Mouse (Mus musculus): ENCODE results near the gene Ppm1h. TPM values are rescaled to one million over a fixed set of nuclear protein-coding genes. Genes with fewer than 3 reads are reported as not detected.

Ppm1h gene
- total RNA-seq, 2 experiments from 2014 or later = 2.9 to 14.8 TPM

GRCm38 (mm10) chr10:122800003-122800731 is 121.6 kb downstream of the Ppm1h start:
- ATAC-seq (replicated peaks; ENCODE audit: low FRiP score, poor library complexity, severe bottlenecking) = no peak

- ATAC-seq (replicated peaks; ENCODE audit: low FRiP score, poor library complexity, severe bottlenecking) = no peak
Observed at GRCm38 (mm10) chr10:122800732-122801110, 122.2 kb downstream of the Ppm1h start.

- no peak for ATAC-seq (replicated peaks; ENCODE audit: low FRiP score, poor library complexity, severe bottlenecking)
Observed at GRCm38 (mm10) chr10:122802218-122802617, 123.7 kb downstream of the Ppm1h start.

- ATAC-seq (replicated peaks; ENCODE audit: low FRiP score, poor library complexity, severe bottlenecking) = no peak
Observed at GRCm38 (mm10) chr10:122802901-122803300, 124.3 kb downstream of the Ppm1h start.

GRCm38 (mm10) chr10:122803906-122804305 is 125.3 kb downstream of the Ppm1h start:
- no peak for ATAC-seq (replicated peaks; ENCODE audit: low FRiP score, poor library complexity, severe bottlenecking)

- ATAC-seq (replicated peaks; ENCODE audit: low FRiP score, poor library complexity, severe bottlenecking) = no peak
Observed at GRCm38 (mm10) chr10:122805866-122806265, 127.3 kb downstream of the Ppm1h start.

GRCm38 (mm10) chr10:122807127-122808105 is 128.9 kb downstream of the Ppm1h start:
- ATAC-seq (replicated peaks; ENCODE audit: low FRiP score, poor library complexity, severe bottlenecking) = no peak

- no peak for ATAC-seq (replicated peaks; ENCODE audit: low FRiP score, poor library complexity, severe bottlenecking)
Observed at GRCm38 (mm10) chr10:122808186-122808585, 129.6 kb downstream of the Ppm1h start.

- ATAC-seq (replicated peaks; ENCODE audit: low FRiP score, poor library complexity, severe bottlenecking) = no peak
Observed at GRCm38 (mm10) chr10:122809851-122810250, 131.3 kb downstream of the Ppm1h start.

GRCm38 (mm10) chr10:122815094-122815493 is 136.5 kb downstream of the Ppm1h start:
- ATAC-seq (replicated peaks; ENCODE audit: low FRiP score, poor library complexity, severe bottlenecking) = no peak

GRCm38 (mm10) chr10:122817741-122818140 is 139.2 kb downstream of the Ppm1h start:
- no peak for ATAC-seq (replicated peaks; ENCODE audit: low FRiP score, poor library complexity, severe bottlenecking)

GRCm38 (mm10) chr10:122819808-122820207 is 141.2 kb downstream of the Ppm1h start:
- no peak for ATAC-seq (replicated peaks; ENCODE audit: low FRiP score, poor library complexity, severe bottlenecking)

GRCm38 (mm10) chr10:122821549-122821948 is 143.0 kb downstream of the Ppm1h start:
- no peak for ATAC-seq (replicated peaks; ENCODE audit: low FRiP score, poor library complexity, severe bottlenecking)

- no peak for ATAC-seq (replicated peaks; ENCODE audit: low FRiP score, poor library complexity, severe bottlenecking)
Observed at GRCm38 (mm10) chr10:122823642-122824041, 145.1 kb downstream of the Ppm1h start.

GRCm38 (mm10) chr10:122826696-122827331 is 148.3 kb downstream of the Ppm1h start:
- ATAC-seq (replicated peaks; ENCODE audit: low FRiP score, poor library complexity, severe bottlenecking) = no peak

GRCm38 (mm10) chr10:122827719-122828414 is 149.3 kb downstream of the Ppm1h start:
- ATAC-seq (replicated peaks; ENCODE audit: low FRiP score, poor library complexity, severe bottlenecking) = no peak

GRCm38 (mm10) chr10:122829801-122830217 is 151.2 kb downstream of the Ppm1h start:
- ATAC-seq (replicated peaks; ENCODE audit: low FRiP score, poor library complexity, severe bottlenecking) = no peak

GRCm38 (mm10) chr10:122830638-122831037 is 152.1 kb downstream of the Ppm1h start:
- ATAC-seq (replicated peaks; ENCODE audit: low FRiP score, poor library complexity, severe bottlenecking) = no peak

- no peak for ATAC-seq (replicated peaks; ENCODE audit: low FRiP score, poor library complexity, severe bottlenecking)
Observed at GRCm38 (mm10) chr10:122842014-122842413, 163.5 kb downstream of the Ppm1h start.

GRCm38 (mm10) chr10:122842961-122843360 is 164.4 kb downstream of the Ppm1h start:
- ATAC-seq (replicated peaks; ENCODE audit: low FRiP score, poor library complexity, severe bottlenecking) = no peak
